22 mouse cellular contexts compared by ENCODE assay signal in genomic region chr17:73502613-73503012, GRCm38 (mm10).
"Had no signal": no experiment of that assay in that cellular context is flagged by ENCODE, and none has a peak within 500 bp of the region (broad histone marks: within the 10 kb centered on the region; RNA-seq: fewer than 3 reads in every experiment).

No protein-coding gene starts in this region.

- ATAC-seq: hindbrain, embryonic 16.5 days; hindbrain, postnatal 0 days; inflammation-experienced regulatory T-cells, adult 6 months; intestine, embryonic 15.5 days; intestine, embryonic 16.5 days; intestine, postnatal 0 days had no signal

- DNase-seq: heart, postnatal 10 days; heart, postnatal 14 days; heart, postnatal 36 days; heart, postnatal 4 days; kidney, adult 11 months; kidney, adult 18-20 months; kidney, adult 2 months; kidney, adult 8-10 months; kidney, adult 9 months; kidney, postnatal 10 days; kidney, postnatal 14 days; kidney, postnatal 25 days; kidney, postnatal 36 days; kidney, postnatal 4 days; layer of hippocampus, adult 9-11 months; layer of hippocampus, postnatal 36 days had no signal
